Mouse (Mus musculus) brain, embryonic 18.5 days (tissue): Measurements from ENCODE around the gene Ubac2.

Experiments used
- DNase-seq: peaks from one replicate; pipeline ENCODE4 v3.0.0-alpha.2; 2012; ENCODE audit warnings: low read depth, low spot score

Gene Ubac2

GRCm38 (mm10) chr14:121949436-121949835 lies 71.0 kb downstream of the Ubac2 start:
- DNase-seq = no peak

GRCm38 (mm10) chr14:121949897-121950296 lies 71.5 kb downstream of the Ubac2 start:
- DNase-seq = no peak

- no peak for DNase-seq
Measured at GRCm38 (mm10) chr14:121951399-121952045, 73.1 kb downstream of the Ubac2 start.

- no peak for DNase-seq
Measured at GRCm38 (mm10) chr14:121952046-121952400, 73.6 kb downstream of the Ubac2 start.

GRCm38 (mm10) chr14:121954129-121954528 lies 75.7 kb downstream of the Ubac2 start:
- DNase-seq = no peak

GRCm38 (mm10) chr14:121954608-121955007 lies 76.2 kb downstream of the Ubac2 start:
- no peak for DNase-seq

- no peak for DNase-seq
Measured at GRCm38 (mm10) chr14:121955176-121955795, 76.9 kb downstream of the Ubac2 start.

- no peak for DNase-seq
Measured at GRCm38 (mm10) chr14:121956291-121956690, 77.9 kb downstream of the Ubac2 start.

GRCm38 (mm10) chr14:121957176-121957871 lies 78.9 kb downstream of the Ubac2 start:
- no peak for DNase-seq

GRCm38 (mm10) chr14:121958041-121958750 lies 79.8 kb downstream of the Ubac2 start:
- no peak for DNase-seq

GRCm38 (mm10) chr14:121958751-121959537 lies 80.5 kb downstream of the Ubac2 start:
- no peak for DNase-seq

- no peak for DNase-seq
Measured at GRCm38 (mm10) chr14:121959538-121959980, 81.1 kb downstream of the Ubac2 start.

- no peak for DNase-seq
Measured at GRCm38 (mm10) chr14:121960031-121960430, 81.6 kb downstream of the Ubac2 start.

- no peak for DNase-seq
Measured at GRCm38 (mm10) chr14:121960531-121960930, 82.1 kb downstream of the Ubac2 start.

GRCm38 (mm10) chr14:121960997-121961396 lies 82.6 kb downstream of the Ubac2 start:
- no peak for DNase-seq

GRCm38 (mm10) chr14:121961496-121962127 lies 83.2 kb downstream of the Ubac2 start:
- DNase-seq = no peak

GRCm38 (mm10) chr14:121962128-121962890 lies 83.9 kb downstream of the Ubac2 start:
- no peak for DNase-seq

- DNase-seq = peak; percentile 10
Measured at GRCm38 (mm10) chr14:121963251-121963941, 85.0 kb downstream of the Ubac2 start.

GRCm38 (mm10) chr14:121963942-121964335 lies 85.5 kb downstream of the Ubac2 start:
- no peak for DNase-seq

GRCm38 (mm10) chr14:121964990-121965389 lies 86.6 kb downstream of the Ubac2 start, which contains the start of gene Gpr183:
Gene Gpr183, minus strand, starts transcription at chr14:121965195.
- DNase-seq = no peak
